Mouse (Mus musculus) testis, postnatal 10 days (tissue): ENCODE data around the gene Rptor.

Experiments
- DNase-seq: peaks from one replicate; pipeline ENCODE4 v3.0.0; 2021; ENCODE audit warnings: low spot score

Rptor gene

DNA sequence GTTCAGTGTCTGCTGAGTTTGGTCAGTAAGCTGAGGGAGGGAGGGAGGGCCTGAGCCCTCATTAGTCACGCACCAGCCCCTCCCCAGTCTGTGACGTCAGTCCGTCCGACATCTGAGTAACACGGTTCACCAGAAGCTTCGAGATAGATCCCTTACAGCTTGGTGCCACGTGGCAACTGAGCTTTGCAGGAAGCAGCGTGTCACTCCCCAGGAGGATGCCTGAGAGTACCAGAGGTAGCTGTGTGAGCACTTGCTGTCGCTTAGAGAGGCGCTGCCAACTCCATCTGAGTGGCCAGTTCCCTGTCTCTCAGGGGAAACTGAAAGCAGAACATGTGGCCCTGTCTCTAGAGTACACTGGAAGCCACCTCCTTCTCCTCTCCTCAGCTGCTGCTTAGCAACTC lies 260.7 kb downstream of the Rptor start:
- DNase-seq: no peak

DNA sequence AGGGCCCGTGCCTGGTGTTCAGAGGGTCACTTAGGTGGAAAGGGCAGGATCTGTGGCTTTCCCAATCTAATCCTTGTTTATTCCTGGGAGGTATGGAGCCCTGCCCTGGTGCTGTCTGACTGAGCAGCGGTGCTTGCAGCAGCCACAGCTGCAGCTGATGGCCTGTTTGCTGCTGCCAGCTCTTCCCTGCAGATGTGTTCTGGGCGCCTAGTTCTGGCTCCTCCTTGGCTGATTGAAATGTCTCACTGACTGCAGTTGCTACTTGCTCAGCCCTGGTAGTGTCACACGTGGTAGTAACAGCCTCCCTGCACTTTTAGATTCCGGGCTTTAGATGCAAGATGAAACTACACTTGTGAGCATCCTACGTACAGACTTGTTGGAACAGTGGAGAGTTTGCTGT lies 264.1 kb downstream of the Rptor start:
- DNase-seq: no peak

GRCm38 (mm10) chr11:119868138-119868537 lies 265.4 kb downstream of the Rptor start:
- DNase-seq: no peak

GRCm38 (mm10) chr11:119868556-119868955 lies 265.9 kb downstream of the Rptor start:
- no peak for DNase-seq

GRCm38 (mm10) chr11:119871141-119871540 lies 268.4 kb downstream of the Rptor start:
- DNase-seq: no peak

- DNase-seq: no peak
Observed at GRCm38 (mm10) chr11:119873643-119874042, 270.9 kb downstream of the Rptor start.

DNA sequence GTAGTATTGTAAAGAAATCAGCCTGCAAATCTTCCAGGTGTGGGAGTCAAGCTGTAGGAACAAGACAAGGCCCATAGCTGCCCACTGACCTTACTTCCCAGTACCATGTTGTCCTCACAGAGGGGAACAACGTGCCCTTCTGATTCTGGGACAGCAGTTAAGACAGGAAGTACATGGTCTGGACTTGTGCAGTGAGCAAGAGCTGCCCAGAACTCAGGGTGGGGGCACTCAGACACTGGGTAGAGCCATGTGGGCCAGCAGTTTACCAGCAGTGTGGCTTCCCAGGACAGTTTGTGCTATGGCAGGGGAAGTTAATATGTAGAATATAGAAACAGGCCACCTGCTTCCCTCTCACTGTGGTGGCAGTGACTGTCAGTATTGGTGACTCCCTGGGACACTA lies 272.1 kb downstream of the Rptor start:
- DNase-seq: no peak

DNA sequence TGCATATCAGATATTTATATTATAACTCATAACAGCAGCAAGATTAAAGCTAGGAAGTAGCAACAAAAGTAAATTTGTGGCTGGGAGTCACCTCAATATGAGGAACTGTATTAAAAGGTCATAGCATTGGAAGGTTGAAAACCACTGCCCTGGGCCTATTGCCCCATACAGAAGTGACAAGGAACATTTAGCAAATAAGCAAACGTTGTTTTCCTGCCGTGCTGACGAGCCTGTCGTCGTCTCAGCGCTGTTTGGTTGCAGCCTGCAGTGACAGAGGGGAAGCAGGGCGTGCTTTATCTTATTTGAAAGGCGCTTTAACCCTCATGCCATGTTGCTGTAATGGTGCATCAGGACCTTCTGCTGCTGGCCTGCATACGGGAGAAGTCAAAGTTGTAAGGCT lies 273.0 kb downstream of the Rptor start:
- DNase-seq: no peak

GRCm38 (mm10) chr11:119877124-119877523 lies 274.4 kb downstream of the Rptor start:
- no peak for DNase-seq

GRCm38 (mm10) chr11:119879573-119879972 lies 276.9 kb downstream of the Rptor start:
- no peak for DNase-seq

GRCm38 (mm10) chr11:119883646-119884045 lies 280.9 kb downstream of the Rptor start:
- DNase-seq: no peak

- no peak for DNase-seq
Observed at GRCm38 (mm10) chr11:119889966-119890365, 287.3 kb downstream of the Rptor start.

- no peak for DNase-seq
Observed at GRCm38 (mm10) chr11:119891601-119892215, 289.0 kb downstream of the Rptor start.

- DNase-seq: no peak
Observed at GRCm38 (mm10) chr11:119893667-119894236, 291.0 kb downstream of the Rptor start.

DNA sequence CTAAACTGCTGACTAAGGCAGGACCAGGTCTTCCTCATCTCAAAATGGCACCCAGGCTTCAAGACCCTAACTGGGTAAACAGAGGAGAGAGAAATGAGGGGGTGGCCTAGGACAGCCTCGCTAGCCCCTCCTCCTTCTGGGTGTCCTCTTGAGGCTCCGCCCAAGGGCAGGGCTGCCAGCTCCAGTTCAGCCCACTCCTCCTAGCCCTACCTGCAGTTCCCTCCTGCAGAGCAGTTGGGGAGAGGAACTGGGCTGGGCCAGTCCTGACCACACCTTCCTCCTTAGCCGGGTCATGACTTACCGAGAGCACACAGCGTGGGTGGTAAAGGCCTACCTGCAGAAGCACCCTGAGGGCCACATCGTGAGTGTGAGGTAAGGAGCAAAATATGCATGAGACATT lies 291.9 kb downstream of the Rptor start:
- no peak for DNase-seq

- no peak for DNase-seq
Observed at GRCm38 (mm10) chr11:119897041-119897440, 294.3 kb downstream of the Rptor start.

GRCm38 (mm10) chr11:119898976-119899375 lies 296.3 kb downstream of the Rptor start:
- no peak for DNase-seq

- no peak for DNase-seq
Observed at GRCm38 (mm10) chr11:119901174-119901573, 298.5 kb downstream of the Rptor start.

- DNase-seq: no peak
Observed at GRCm38 (mm10) chr11:119902891-119903290, 300.2 kb downstream of the Rptor start.

DNA sequence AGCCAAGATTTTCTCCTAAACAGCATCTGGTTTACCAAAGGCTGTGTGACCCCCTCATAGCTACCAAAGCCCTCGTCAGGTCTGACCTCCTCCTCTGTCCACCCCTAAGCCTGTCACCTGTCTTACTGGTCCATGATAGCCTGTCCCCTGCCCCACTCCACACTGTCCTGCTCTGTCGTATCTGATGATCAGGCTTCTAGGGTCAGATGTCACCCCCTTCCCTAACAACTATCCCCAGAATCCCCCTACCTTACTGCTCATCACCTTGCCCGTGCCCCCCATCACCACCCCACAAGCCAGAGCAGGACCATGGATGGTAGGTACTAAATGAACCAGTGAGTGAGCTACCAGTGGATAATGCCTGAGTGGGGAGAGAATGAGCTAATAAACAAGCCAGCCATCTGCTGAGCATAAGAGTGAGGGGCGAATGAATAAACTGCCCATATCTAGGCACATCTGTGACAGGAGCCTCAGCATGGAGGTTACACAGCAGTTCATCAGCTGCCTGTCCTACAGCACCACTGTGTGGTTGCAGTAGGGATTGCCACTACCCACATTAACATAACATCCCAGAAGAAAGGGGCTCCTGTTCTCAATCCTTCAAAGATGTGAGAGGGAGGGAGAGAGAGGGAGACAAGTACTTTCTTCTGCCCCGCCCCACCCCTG lies 302.0 kb downstream of the Rptor start:
- DNase-seq: peak; percentile 80

- DNase-seq: no peak
Observed at GRCm38 (mm10) chr11:119905794-119906193, 303.1 kb downstream of the Rptor start.

DNA sequence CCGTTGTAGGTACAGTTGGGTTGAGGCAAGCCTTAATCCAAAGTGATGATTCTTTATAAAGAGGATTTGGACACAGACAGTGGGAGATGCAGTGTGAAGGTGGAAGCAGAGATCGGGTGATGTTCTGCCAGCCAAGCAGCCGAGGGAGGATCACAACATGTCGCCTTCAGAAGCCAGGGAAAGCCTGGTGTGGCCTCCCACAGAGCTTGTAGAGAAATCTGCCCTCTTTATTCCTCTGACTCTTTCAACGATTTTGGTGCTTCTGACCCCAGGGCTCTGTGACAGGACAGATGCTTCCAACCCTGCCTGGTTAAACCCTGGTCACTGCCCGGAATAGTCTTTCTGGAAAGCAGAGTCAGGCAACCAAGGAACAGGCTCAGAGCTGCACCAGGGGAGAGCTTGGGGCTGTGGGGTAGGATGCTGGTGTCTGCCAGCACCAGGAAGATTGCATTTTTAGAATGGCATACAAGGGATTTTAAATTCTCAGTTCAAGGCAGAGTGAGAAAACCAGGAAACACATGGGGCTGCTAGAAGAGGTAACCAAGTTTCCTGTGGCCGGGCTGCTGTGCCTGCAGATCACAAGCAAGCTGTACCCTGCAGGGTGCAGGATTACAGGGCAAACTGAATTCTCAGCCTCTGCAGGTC lies 304.4 kb downstream of the Rptor start:
- DNase-seq: no peak

GRCm38 (mm10) chr11:119907711-119908110 lies 305.0 kb downstream of the Rptor start:
- no peak for DNase-seq
